Mouse (Mus musculus): ENCODE results near the gene Irak4. TPM values are rescaled to one million over a fixed set of nuclear protein-coding genes. Genes with fewer than 3 reads are reported as not detected.

Irak4 gene
- polyA plus RNA-seq, 1 experiment from 2014 or later: 4.5 TPM

- Histone ChIP-seq H3K9ac (ENCODE audit: low read depth, low read length) (no peak overlapping the region), H3K4me2 (ENCODE audit: low read depth, low read length) (no peak overlapping the region), H3K27me3 (ENCODE audit: control insufficient read depth, insufficient read depth, low read depth, low read length) (no peaks in the 10 kb centered on the region), H3K4me1 (ENCODE audit: control insufficient read depth, low read depth, low read length) (no peaks in the 10 kb centered on the region), H3K9me3 (replicated peaks; ENCODE audit: control insufficient read depth, low read length) (no peaks in the 10 kb centered on the region), H3K4me3 (ENCODE audit: low read depth, low read length) (no peak overlapping the region), H3K27ac (ENCODE audit: low read length) (no peak overlapping the region), H3K36me3 (ENCODE audit: control insufficient read depth, insufficient read depth) (peaks cover 3% of the 10 kb centered on the region; the same call in 1 of the 2 replicates)
- no peak for ATAC-seq (ENCODE audit: low read depth)
- WGBS (ENCODE audit: insufficient replicate concordance): 82% methylated on average over 28 of the region's 28 CpGs
These were observed 20.2 kb upstream of the Irak4 start for GRCm38 (mm10) chr15:94523251-94523650.

DNA sequence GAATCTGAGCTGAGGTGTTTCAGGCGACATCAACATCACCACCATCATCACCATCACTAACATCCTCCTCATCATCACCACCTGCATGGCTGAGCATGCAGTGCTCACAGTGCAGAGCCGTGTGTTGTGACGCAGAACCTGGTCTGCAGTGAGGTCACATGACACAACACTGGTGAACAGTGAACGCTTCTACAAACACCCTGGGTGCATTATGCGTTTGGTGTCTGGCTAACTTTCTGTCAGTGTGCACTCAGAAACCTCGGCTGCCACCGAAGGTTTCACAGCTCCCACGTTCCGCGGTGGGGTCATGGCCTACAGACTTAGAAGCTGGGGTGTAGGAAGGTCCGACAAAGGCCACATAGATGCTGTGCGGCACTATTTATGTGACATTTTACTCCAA, 18.5 kb upstream of the Irak4 start:
- no peak overlapping the region for H3K9ac ChIP-seq (ENCODE audit: low read depth, low read length)
- no peaks in the 10 kb centered on the region for H3K27me3 ChIP-seq (ENCODE audit: control insufficient read depth, insufficient read depth, low read depth, low read length)
- WGBS (ENCODE audit: insufficient replicate concordance): 83% methylated on average over 12 of the region's 12 CpGs
- H3K4me3 ChIP-seq (ENCODE audit: low read depth, low read length): no peak overlapping the region
- no peaks in the 10 kb centered on the region for H3K9me3 ChIP-seq (replicated peaks; ENCODE audit: control insufficient read depth, low read length)
- H3K27ac ChIP-seq (ENCODE audit: low read length): no peak overlapping the region
- peaks cover 3% of the 10 kb centered on the region; the same call in 1 of the 2 replicates for H3K36me3 ChIP-seq (ENCODE audit: control insufficient read depth, insufficient read depth)
- H3K4me2 ChIP-seq (ENCODE audit: low read depth, low read length): no peak overlapping the region
- ATAC-seq (ENCODE audit: low read depth): no peak
- H3K4me1 ChIP-seq (ENCODE audit: control insufficient read depth, low read depth, low read length): no peaks in the 10 kb centered on the region

GRCm38 (mm10) chr15:94530519-94530918, 12.9 kb upstream of the Irak4 start:
- Histone ChIP-seq H3K4me2 (ENCODE audit: low read depth, low read length) (no peak overlapping the region), H3K4me3 (ENCODE audit: low read depth, low read length) (no peak overlapping the region)
- WGBS (ENCODE audit: insufficient replicate concordance): 72% methylated on average over 3 of the region's 3 CpGs

GRCm38 (mm10) chr15:94532306-94532705, 11.1 kb upstream of the Irak4 start:
- Histone ChIP-seq H3K27ac (ENCODE audit: low read length) (no peak overlapping the region), H3K9ac (ENCODE audit: low read depth, low read length) (no peak overlapping the region), H3K27me3 (ENCODE audit: control insufficient read depth, insufficient read depth, low read depth, low read length) (no peaks in the 10 kb centered on the region), H3K36me3 (ENCODE audit: control insufficient read depth, insufficient read depth) (peaks cover 3% of the 10 kb centered on the region; the same call in 1 of the 2 replicates), H3K9me3 (replicated peaks; ENCODE audit: control insufficient read depth, low read length) (no peaks in the 10 kb centered on the region), H3K4me1 (ENCODE audit: control insufficient read depth, low read depth, low read length) (no peaks in the 10 kb centered on the region), H3K4me2 (ENCODE audit: low read depth, low read length) (no peak overlapping the region), H3K4me3 (ENCODE audit: low read depth, low read length) (no peak overlapping the region)
- 66% methylated on average over 5 of the region's 5 CpGs for WGBS (ENCODE audit: insufficient replicate concordance)
- no peak for ATAC-seq (ENCODE audit: low read depth)

More at GRCm38 (mm10) chr15:94530519-94530918, 12.9 kb upstream of the Irak4 start:
- H3K9me3 ChIP-seq (replicated peaks; ENCODE audit: control insufficient read depth, low read length): no peaks in the 10 kb centered on the region
- H3K9ac ChIP-seq (ENCODE audit: low read depth, low read length): no peak overlapping the region
- H3K4me1 ChIP-seq (ENCODE audit: control insufficient read depth, low read depth, low read length): no peaks in the 10 kb centered on the region
- H3K36me3 ChIP-seq (ENCODE audit: control insufficient read depth, insufficient read depth): peaks cover 3% of the 10 kb centered on the region; the same call in 1 of the 2 replicates
- H3K27me3 ChIP-seq (ENCODE audit: control insufficient read depth, insufficient read depth, low read depth, low read length): no peaks in the 10 kb centered on the region
- ATAC-seq (ENCODE audit: low read depth): no peak
- no peak overlapping the region for H3K27ac ChIP-seq (ENCODE audit: low read length)

GRCm38 (mm10) chr15:94532956-94533355, 10.5 kb upstream of the Irak4 start:
- 81% methylated on average over 6 of the region's 6 CpGs for WGBS (ENCODE audit: insufficient replicate concordance)
- Histone ChIP-seq H3K4me1 (ENCODE audit: control insufficient read depth, low read depth, low read length) (no peaks in the 10 kb centered on the region), H3K4me3 (ENCODE audit: low read depth, low read length) (no peak overlapping the region), H3K9ac (ENCODE audit: low read depth, low read length) (no peak overlapping the region), H3K27me3 (ENCODE audit: control insufficient read depth, insufficient read depth, low read depth, low read length) (no peaks in the 10 kb centered on the region), H3K36me3 (ENCODE audit: control insufficient read depth, insufficient read depth) (no peaks in the 10 kb centered on the region), H3K9me3 (replicated peaks; ENCODE audit: control insufficient read depth, low read length) (no peaks in the 10 kb centered on the region), H3K4me2 (ENCODE audit: low read depth, low read length) (no peak overlapping the region), H3K27ac (ENCODE audit: low read length) (no peak overlapping the region)
- ATAC-seq (ENCODE audit: low read depth): no peak

DNA sequence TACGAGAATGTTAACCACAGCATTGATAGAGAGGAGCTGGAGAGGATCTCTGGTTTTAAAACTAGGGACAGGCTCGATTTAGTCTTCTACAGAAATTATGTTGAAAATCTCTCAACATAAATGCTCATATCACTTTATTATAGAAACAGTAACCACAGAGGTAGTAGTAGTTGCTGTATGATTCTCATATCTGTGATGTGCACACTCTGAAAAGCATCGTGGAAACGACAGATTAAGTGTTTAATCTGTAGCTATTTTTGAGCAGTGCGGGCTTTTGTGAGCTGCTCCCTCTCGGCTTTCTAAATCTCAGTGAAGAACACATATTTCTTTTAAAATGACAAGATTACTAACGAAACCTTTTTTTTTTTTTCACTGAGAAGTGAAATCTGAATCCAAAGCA, 7.9 kb upstream of the Irak4 start:
- no peaks in the 10 kb centered on the region for H3K9me3 ChIP-seq (replicated peaks; ENCODE audit: control insufficient read depth, low read length)
- 53% methylated on average over 7 of the region's 7 CpGs for WGBS (ENCODE audit: insufficient replicate concordance)
- no peak overlapping the region for H3K9ac ChIP-seq (ENCODE audit: low read depth, low read length)
- no peak overlapping the region for H3K27ac ChIP-seq (ENCODE audit: low read length)
- H3K4me3 ChIP-seq (ENCODE audit: low read depth, low read length): no peak overlapping the region
- no peak for ATAC-seq (ENCODE audit: low read depth)
- no peaks in the 10 kb centered on the region for H3K4me1 ChIP-seq (ENCODE audit: control insufficient read depth, low read depth, low read length)
- no peak overlapping the region for H3K4me2 ChIP-seq (ENCODE audit: low read depth, low read length)
- H3K36me3 ChIP-seq (ENCODE audit: control insufficient read depth, insufficient read depth): no peaks in the 10 kb centered on the region
- no peaks in the 10 kb centered on the region for H3K27me3 ChIP-seq (ENCODE audit: control insufficient read depth, insufficient read depth, low read depth, low read length)

DNA sequence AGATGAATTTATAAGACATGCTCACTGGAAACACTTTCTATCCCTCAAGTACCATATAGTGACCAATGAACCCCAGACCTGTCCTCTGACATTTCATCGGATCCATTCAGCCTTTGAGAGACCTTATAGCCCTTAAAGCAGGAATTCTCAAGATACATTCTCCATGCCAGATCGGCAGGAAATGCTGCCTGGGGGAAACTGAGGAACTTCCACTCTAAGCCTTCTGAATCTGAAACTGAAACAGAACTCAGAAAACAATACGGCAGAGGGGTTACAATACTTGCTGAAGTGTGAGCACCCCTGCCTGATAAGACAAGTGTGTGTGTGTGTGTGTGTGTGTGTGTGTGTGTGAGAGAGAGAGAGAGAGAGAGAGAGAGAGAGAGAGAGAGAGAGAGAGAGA, 4.1 kb upstream of the Irak4 start:
- H3K9ac ChIP-seq (ENCODE audit: low read depth, low read length): no peak overlapping the region
- ATAC-seq (ENCODE audit: low read depth): no peak
- WGBS (ENCODE audit: insufficient replicate concordance): 62% methylated on average over 3 of the region's 3 CpGs
- H3K27ac ChIP-seq (ENCODE audit: low read length): no peak overlapping the region
- H3K4me3 ChIP-seq (ENCODE audit: low read depth, low read length): no peak overlapping the region
- no peaks in the 10 kb centered on the region for H3K27me3 ChIP-seq (ENCODE audit: control insufficient read depth, insufficient read depth, low read depth, low read length)
- H3K4me2 ChIP-seq (ENCODE audit: low read depth, low read length): no peak overlapping the region
- H3K4me1 ChIP-seq (ENCODE audit: control insufficient read depth, low read depth, low read length): peaks cover 7% of the 10 kb centered on the region
- no peaks in the 10 kb centered on the region for H3K9me3 ChIP-seq (replicated peaks; ENCODE audit: control insufficient read depth, low read length)
- H3K36me3 ChIP-seq (ENCODE audit: control insufficient read depth, insufficient read depth): no peaks in the 10 kb centered on the region

DNA sequence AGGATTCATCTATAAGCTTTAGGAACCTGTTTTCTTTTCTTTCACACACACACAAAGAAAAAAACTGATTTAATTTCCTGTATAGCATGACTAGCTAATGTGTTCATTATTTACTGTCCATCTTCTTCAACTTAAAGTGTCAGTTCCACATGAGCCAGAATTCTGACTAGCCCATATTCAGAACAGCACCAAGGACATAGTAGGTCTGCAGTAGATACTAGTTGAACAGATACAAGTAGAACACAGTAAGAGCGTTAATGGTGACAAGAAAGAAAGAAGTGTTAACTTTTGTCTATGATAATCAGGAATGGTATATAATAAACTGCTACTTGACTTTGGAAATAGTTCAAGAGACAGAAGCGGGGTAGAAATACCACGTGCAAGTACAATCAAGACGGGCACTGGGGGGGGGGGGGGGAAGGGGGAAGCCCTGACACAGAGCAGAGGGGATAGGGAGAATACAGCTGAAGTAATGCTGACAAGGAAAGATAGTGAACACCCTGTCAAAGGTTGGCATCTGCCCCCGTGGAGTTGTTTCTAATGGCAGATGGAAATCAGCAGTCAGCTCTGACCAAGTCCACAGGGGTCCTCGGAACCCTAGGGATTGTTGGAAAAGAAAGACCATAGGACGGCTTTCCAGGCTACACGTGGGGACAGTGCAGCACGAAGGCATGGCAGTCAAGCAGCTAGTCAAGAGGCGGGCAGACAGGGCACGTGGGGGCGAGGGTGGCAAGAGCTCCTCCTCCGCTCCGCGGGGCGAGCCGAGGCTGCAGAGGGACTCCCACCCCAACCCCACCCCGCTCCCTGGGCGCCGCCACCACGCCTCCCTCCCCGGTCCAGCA, 655 bp upstream of the Irak4 start:
- Histone ChIP-seq H3K27ac (ENCODE audit: low read length) (no peak overlapping the region), H3K27me3 (ENCODE audit: control insufficient read depth, insufficient read depth, low read depth, low read length) (no peaks in the 10 kb centered on the region), H3K4me3 (ENCODE audit: low read depth, low read length) (peak overlapping the region; percentile 84), H3K9me3 (replicated peaks; ENCODE audit: control insufficient read depth, low read length) (no peaks in the 10 kb centered on the region), H3K4me1 (ENCODE audit: control insufficient read depth, low read depth, low read length) (peaks cover 9% of the 10 kb centered on the region), H3K4me2 (ENCODE audit: low read depth, low read length) (peak overlapping the region; percentile 85), H3K36me3 (ENCODE audit: control insufficient read depth, insufficient read depth) (no peaks in the 10 kb centered on the region), H3K9ac (ENCODE audit: low read depth, low read length) (peak overlapping the region; percentile 51)
- peak; percentile 65 for ATAC-seq (ENCODE audit: low read depth)
- WGBS (ENCODE audit: insufficient replicate concordance): 3% methylated on average over 21 of the region's 22 CpGs

GRCm38 (mm10) chr15:94544052-94544636, 701 bp downstream of the Irak4 start:
- no peak for ATAC-seq (ENCODE audit: low read depth)
- no peaks in the 10 kb centered on the region for H3K27me3 ChIP-seq (ENCODE audit: control insufficient read depth, insufficient read depth, low read depth, low read length)
- peaks cover 9% of the 10 kb centered on the region for H3K4me1 ChIP-seq (ENCODE audit: control insufficient read depth, low read depth, low read length)
- 35% methylated on average over 9 of the region's 9 CpGs for WGBS (ENCODE audit: insufficient replicate concordance)
- no peaks in the 10 kb centered on the region for H3K36me3 ChIP-seq (ENCODE audit: control insufficient read depth, insufficient read depth)
- H3K9me3 ChIP-seq (replicated peaks; ENCODE audit: control insufficient read depth, low read length): no peaks in the 10 kb centered on the region
- peak overlapping the region; percentile 78 for H3K9ac ChIP-seq (ENCODE audit: low read depth, low read length)
- H3K4me3 ChIP-seq (ENCODE audit: low read depth, low read length): peak overlapping the region; percentile 84
- H3K4me2 ChIP-seq (ENCODE audit: low read depth, low read length): peak overlapping the region; percentile 85
- peak overlapping the region; percentile 77 for H3K27ac ChIP-seq (ENCODE audit: low read length)
